Mouse (Mus musculus) lung, postnatal 14 days (tissue): ENCODE measurements at regions not wholly inside any gene's neighbourhood (a gene's known extent, or its start where the extent isn't known, plus 50 kb on each side); places are given as distances from the start of the nearest gene placed in this dataset.

ENCODE experiments used
- DNase-seq: peaks from one replicate; pipeline ENCODE4 v3.0.0; 2021

- DNase-seq, result no peak
Observed at GRCm38 (mm10) chr16:46331336-46331735, 167.0 kb downstream of the Nectin3 start.

GRCm38 (mm10) chr16:46299079-46299721 lies 144.3 kb upstream of the Gm4737 start:
- no peak for DNase-seq

GRCm38 (mm10) chr16:46297192-46297591 lies 142.3 kb upstream of the Gm4737 start:
- no peak for DNase-seq

- no peak for DNase-seq
Observed at GRCm38 (mm10) chr16:46296412-46296811, 141.5 kb upstream of the Gm4737 start.

GRCm38 (mm10) chr16:46293831-46294230 lies 139.0 kb upstream of the Gm4737 start:
- no peak for DNase-seq

- DNase-seq, result no peak
Observed at GRCm38 (mm10) chr16:46291067-46291833, 136.4 kb upstream of the Gm4737 start.

GRCm38 (mm10) chr16:46290199-46290598 lies 135.3 kb upstream of the Gm4737 start:
- DNase-seq, result peak; percentile 9

- no peak for DNase-seq
Observed at GRCm38 (mm10) chr16:46267533-46267932, 112.7 kb upstream of the Gm4737 start.

- no peak for DNase-seq
Observed at GRCm38 (mm10) chr16:46251639-46252038, 96.8 kb upstream of the Gm4737 start.

- DNase-seq, result no peak
Observed at GRCm38 (mm10) chr16:46250943-46251342, 96.1 kb upstream of the Gm4737 start.

GRCm38 (mm10) chr16:46245598-46245997 lies 90.7 kb upstream of the Gm4737 start:
- no peak for DNase-seq

GRCm38 (mm10) chr16:46228744-46229143 lies 73.9 kb upstream of the Gm4737 start:
- no peak for DNase-seq

GRCm38 (mm10) chr16:46223084-46223600 lies 68.3 kb upstream of the Gm4737 start:
- no peak for DNase-seq

GRCm38 (mm10) chr16:46212504-46212903 lies 57.6 kb upstream of the Gm4737 start:
- DNase-seq, result no peak

GRCm38 (mm10) chr16:46211914-46212313 lies 57.0 kb upstream of the Gm4737 start:
- no peak for DNase-seq

GRCm38 (mm10) chr16:46205114-46205513 lies 50.2 kb upstream of the Gm4737 start:
- DNase-seq, result no peak
